Mouse (Mus musculus): ENCODE data around the gene C130074G19Rik.

Gene C130074G19Rik

DNA sequence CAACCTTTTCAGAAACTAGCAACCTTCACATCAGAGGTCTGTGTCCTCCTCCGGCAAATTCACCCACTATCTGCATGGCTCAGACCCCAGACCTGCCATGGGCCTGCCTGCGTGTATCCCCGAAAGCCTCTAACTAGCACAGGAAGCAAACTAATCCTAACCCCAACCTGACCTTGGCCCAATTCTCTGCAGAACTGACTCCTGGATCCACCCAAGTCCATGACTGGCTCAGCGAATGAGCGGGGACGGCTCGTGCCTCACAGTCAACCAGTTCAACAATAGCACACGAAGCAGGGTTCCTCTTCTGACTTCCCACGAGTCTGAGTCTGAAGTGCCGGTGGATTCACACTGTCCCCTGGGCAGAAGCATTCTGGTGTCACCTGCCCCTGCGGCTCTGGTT, 9.1 kb downstream of the C130074G19Rik start:
- no peak for DNase-seq (ENCODE audit: low read depth, low spot score)

DNA sequence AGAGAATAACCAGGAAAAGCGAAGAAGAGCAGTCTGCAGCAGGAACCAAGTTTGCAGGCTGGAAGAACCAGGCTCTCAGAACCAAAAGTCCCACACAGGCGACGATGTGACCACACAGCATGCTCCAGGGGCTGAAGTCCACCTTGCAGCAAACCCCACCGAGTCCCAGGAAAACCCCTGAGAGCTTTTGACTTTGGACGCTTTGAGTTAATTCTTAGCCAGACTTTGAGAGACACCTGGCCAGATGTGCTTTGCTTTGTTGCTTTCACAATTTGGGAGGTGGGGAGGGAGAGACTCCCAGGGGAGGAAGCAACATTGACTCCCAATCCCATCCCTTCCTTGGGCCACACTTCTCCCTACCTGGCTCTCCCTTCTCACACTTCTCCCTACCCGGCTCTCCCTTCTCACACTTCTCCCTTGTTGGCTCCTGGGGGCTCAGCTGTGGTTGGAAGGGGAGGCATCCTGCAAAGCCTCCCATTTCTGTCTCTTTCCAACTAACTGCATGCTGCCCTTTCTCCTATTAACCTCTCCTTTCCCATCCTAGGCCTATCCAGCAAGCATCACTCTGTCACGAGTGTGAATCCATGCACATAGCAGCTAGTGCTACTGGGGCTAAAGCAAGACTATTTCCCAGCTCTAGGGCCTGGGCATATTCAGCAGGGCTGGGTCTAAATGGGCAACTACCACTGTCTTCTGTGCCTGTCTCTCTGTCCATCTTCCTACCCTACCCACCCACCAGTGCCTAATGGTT, 10.8 kb downstream of the C130074G19Rik start:
- no peak for DNase-seq (ENCODE audit: low read depth, low spot score)

DNA sequence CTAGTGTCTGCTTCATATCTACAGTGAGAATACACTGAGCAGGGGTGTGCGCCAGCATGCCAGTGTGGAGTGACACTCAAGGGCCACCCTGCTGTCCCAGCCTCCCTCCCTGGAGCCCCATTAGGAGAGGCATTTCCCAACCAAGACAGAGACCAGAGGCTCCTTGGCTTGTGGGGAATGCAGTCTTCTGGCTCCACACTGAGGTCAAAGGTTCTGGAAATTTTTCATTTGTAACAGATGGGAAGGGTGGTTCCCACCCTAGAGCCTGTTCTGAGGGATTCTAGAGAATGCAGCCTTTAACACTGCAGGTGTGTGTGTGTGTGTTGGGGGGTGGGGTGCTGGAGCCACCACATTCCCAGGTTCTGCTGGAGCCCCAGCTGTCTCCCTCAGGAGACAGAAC, 11.5 kb downstream of the C130074G19Rik start:
- no peak for DNase-seq (ENCODE audit: low read depth, low spot score)

DNA sequence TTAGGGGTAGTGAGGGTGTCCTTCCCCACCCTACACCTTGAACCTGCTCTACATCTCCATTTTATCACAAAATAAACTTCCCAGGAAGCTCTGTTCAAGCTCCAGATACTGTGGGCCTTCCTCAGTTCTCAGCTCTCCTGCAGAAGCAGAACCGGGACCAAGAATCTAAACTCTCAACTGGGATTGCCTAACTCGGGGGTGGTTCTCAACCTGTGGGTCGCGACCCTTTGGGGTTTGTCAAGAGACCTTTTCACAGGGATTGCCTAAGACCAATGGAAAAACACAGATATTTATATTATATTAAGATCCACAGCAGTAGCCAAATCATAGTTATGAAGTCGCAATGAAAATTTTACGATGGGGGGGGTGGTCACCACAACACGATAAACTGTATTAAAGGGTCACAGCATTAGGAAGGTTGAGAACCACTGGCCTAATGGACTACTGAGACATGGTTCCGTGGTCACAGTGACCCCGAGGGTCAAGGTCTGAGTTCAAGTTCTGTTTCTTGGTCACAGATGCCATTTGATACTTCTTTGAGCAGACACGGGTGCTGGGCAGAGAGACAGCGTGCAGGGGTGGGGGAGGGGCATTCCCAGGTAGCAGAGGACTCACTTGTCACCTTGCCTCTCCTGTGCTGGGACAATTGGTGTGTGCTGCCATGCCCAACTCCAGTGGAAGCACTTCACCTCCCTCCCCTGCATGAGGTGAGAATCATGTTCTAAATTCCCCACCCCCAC, 12.2 kb downstream of the C130074G19Rik start:
- DNase-seq (ENCODE audit: low read depth, low spot score): no peak

DNA sequence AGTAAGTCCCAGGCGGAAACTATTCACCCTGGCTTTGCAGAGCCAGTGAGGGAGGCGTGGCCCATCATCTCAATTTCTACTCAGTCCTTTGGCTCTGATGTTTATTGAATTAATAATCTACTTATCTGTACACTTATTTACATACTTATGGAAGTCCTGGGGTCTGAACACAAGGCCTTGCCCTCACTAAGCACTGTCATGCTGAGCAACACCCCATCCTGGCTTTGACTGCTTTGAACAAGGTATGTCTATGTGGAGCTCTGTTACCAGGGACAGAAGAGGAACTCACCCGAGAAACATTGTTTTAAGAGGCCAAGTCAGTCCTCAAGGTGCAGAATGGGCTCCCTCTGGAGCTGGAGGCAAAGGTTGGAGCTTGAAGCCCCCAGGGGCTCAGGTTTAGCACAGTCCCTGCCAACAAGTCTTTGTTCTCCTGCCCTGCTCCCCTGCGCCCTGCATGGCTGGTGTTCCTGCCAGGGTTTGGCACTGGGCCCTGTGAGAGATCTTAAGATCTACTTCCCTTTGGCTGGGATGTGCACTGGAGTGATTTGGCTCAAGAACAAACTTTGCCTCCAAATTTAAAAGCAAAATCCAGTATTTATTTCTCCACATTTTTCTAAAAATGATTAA, 13.0 kb downstream of the C130074G19Rik start:
- no peak for DNase-seq (ENCODE audit: low read depth, low spot score)

DNA sequence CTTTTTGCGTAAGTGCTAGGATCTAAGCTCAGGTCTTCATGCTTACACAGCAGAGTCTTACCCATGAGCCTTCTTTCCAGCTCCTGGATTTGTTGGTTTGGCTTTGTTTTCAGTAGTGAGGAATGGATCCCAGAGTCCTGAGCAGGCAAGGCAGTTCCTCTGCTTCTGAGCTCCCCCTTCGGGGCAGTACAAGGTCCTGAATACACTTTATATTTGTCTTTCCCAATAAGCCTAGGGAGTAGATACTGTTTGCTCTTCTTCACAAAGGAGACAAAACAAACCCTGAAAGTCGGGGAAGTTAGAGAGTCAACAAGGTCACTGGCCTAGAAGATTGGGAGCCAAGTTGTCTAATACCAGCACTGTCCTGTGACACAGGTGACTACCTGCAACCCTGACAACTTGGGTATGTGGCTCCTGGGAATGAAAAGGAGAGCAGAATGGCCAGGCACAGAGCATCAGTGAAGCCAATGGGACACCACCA, 15.3 kb downstream of the C130074G19Rik start:
- DNase-seq (ENCODE audit: low read depth, low spot score): no peak

DNA sequence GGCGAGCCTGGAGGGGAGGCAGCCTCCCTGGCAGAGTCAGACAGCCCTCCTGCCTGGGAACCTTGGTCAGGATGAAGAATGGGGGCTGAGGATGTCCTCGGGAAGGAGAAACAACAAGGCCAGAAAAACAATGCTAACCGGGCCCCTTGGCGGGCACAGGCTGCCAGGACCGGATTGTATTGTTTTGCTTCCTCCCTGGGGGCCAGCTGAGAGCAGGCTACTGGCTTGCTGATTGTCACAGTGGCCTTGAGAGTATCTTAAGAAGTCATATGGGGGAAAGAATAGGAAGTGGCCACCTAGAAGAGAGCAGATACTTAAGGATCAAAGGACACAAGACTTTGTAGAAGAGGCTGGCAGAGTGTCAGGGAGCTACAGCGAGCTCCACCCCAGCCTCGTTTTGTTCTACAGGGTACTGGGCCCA, 18.6 kb downstream of the C130074G19Rik start:
- DNase-seq (ENCODE audit: low read depth, low spot score): no peak

DNA sequence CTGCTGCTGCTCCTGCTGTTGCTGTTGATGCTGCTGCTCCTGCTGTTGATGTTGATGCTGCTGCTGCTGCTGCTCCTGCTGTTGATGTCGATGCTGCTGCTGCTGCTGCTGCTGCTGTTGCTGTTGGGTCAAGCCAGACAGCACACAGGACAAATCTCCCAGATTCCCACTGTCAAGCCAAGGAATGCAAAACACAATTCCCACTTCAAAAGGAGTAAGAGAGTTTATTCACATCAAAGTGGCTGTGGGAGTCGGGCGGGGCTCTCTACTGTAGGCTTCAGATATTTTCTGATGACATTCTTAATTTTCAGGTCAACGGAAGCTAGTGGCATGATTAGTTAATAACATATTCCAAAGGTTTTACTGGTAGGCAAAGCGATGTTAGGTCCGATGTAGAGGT, 20.4 kb downstream of the C130074G19Rik start:
- no peak for DNase-seq (ENCODE audit: low read depth, low spot score)

DNA sequence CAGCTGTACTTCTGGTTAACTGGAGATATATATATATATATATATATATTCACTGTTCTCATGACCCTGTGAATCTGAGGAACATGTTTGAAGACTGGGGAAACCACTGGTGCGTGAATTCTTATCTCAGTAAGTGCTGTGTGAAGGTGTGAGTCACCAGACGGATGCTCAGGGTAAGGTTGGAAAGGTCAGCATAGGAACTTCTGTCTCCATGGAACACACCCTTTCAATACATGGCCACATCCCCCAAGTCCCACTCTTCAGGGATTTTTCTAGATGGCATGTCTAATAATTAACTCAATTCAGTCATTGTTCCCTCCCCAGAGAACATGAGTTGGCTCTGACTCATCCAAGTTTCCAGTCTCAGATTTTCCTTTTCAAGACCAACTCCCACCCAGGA, 21.5 kb downstream of the C130074G19Rik start:
- no peak for DNase-seq (ENCODE audit: low read depth, low spot score)

DNA sequence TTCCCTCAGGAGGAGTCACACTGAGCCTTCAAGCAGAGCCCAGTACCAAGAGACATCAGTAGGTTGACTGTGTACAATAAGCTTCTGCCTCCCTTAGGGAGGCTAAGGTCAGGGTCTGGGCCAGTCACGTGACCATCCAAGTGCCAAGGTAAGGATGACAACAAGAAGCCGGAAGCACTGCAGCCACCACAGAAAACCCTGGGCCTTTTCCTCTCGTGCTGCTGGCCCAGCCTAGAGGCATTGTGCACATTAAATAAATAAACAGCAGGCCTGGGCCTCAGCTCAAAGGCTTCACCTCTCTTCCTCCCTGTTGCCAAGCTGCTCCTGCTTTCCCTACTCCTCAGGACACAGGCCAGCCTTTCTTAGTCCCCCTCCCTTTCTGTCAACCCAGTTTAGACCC, 22.7 kb downstream of the C130074G19Rik start:
- DNase-seq (ENCODE audit: low read depth, low spot score): no peak

DNA sequence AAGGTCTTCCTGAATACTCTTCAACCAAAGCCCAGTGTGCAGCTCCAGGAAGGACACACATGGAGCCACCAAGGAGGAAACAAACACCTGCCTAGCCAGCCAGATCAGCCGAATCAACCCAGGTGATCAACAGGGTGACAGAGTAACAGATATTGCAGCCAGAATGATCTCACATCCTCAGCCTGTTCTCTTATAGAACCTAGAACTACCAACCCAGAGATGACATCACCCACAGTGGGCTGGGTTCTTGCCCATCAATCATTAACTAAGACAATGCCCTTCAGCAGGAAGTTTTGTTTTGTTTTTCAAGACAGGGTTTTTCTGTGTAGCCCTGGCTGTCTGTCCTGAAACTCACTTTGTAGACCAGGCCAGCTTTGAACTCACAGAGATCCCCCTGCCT, 24.8 kb downstream of the C130074G19Rik start:
- DNase-seq (ENCODE audit: low read depth, low spot score): no peak

DNA sequence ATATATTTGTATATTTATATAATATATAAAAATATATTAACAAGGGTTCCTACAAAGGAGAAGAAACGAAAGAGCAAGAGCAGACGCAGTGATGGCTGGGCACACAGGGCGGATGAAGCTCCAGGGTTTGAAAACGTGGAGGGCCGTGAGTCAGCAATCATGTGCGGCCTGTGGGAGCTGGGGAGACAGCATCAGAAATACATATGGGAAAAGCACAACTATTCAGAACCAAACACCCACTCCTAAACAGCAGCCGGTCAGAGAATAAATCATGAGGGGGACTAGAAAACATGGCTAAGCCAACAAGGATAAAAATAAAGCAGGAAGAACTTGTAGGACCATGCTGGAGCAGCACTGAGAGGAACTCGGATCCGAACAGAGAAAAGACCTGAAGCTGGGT, 25.8 kb downstream of the C130074G19Rik start:
- DNase-seq (ENCODE audit: low read depth, low spot score): no peak

DNA sequence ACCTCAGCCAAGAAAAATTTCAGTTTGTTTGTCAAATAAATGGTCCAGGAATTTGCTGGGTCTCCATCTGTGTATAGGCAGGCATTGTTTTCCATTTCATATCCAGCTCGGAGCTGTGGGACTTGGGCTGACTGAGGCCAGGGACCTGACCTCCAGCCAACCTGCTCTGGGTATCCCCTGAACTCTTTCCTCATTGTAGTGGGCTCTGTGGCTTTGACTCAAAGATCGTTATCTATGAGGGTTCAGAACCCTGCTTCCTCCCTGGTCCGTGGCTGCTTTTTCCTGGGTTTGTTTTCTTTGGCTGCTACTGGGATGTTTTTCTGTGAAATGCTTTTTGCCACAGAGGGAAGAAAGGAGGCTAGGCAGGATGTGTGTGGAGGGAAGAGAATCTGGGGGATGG, 29.1 kb downstream of the C130074G19Rik start:
- peak; percentile 15 for DNase-seq (ENCODE audit: low read depth, low spot score)

DNA sequence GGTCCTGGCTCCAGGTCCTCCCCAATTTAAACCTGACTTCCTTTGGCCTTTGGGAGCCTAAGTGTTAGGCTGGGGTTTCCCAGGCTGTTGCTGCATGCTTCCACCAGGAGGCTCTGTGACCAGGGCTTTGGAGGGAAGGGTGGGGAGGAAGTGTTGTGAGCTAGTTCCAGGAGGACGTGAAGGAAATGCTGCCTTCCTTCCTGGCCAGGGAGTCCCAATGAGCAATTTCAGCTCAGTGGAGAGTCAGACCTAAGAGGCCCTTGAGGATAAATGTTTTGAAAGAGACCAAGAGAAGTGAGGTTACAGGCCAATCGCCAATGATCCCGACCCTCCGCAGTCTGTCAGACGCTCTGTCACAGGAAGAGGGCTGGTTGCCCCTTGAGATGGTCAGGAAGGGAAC, 29.7 kb downstream of the C130074G19Rik start:
- DNase-seq (ENCODE audit: low read depth, low spot score): peak; percentile 46

DNA sequence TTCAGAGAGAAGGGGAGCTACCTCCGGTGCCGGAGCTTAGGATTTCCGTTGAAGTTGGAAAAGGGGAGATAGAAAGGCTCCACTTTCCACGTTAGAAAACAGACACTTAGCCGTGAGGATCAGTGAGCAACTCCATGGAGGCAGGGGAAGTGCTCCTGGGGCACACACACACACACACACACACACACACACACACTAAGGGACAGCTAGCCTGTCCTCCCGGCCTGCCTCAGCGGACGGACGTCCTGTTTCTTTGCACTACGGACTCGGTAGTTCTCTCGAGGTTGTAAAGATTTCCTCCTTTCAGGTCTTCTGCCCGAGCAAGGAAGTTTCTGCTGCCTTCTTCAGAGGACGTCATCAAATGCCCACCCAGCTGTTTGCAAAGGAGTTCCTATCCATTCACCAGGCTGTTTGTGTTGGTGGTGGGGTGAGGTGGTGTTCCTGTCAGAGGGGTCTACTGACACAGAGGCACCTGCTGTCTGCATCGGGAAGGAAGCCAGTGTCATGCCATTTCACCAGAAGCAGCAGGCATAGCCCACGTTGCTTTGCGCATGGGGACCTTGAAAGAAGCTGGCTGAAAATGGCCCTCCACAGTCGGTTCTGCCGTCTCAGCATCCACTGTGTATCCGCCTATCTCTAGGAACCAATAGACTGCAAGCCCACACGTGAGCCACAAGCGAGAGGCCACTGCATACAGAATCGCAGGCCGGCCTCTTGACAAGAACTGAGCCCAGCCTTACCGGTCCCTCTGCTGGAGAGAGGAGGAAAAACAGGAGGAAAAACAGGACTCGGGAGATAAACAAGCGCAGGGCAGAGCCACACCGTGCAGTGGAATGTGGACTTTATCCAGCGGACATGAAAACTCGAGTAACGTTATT, 31.0 kb downstream of the C130074G19Rik start:
- peak; percentile 78 for DNase-seq (ENCODE audit: low read depth, low spot score)

DNA sequence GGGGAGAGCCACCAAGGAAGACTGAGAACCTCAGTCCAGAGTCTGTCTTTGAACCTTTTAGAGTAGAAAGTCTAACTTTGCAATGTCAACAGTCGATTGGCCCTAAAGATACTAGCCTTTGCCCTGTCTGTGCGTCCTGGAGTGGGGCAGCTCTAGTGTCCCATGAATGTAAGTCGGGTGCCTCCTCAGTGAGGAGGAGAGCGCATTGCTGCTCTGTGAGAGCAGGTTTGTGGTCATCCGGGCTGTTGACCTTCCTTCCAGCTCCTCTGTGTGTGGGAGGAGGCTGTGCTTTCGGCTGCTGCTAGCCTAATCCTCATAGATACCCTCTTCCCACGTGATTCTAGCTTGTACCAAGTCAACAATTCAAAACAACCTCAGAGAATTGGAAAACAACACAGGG, 31.9 kb downstream of the C130074G19Rik start:
- no peak for DNase-seq (ENCODE audit: low read depth, low spot score)

DNA sequence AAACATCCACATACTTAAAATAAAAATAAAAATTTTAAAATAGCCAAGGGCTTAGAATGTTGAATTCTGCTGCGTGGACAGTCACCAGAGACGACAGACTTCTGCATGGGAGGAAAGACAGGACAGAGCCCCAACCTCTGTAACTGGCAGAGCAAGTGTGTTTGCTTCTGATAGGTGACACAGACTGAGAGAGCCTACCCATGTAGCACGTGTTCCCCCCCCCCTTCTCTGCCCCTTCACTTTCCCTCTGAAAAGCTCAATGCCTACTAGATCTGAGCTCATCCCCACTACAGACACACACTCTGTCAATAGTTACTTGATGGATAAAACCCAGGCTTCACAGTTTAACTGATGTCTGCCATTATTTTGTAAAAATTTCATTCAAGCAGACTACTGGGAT, 36.0 kb downstream of the C130074G19Rik start:
- DNase-seq (ENCODE audit: low read depth, low spot score): no peak

DNA sequence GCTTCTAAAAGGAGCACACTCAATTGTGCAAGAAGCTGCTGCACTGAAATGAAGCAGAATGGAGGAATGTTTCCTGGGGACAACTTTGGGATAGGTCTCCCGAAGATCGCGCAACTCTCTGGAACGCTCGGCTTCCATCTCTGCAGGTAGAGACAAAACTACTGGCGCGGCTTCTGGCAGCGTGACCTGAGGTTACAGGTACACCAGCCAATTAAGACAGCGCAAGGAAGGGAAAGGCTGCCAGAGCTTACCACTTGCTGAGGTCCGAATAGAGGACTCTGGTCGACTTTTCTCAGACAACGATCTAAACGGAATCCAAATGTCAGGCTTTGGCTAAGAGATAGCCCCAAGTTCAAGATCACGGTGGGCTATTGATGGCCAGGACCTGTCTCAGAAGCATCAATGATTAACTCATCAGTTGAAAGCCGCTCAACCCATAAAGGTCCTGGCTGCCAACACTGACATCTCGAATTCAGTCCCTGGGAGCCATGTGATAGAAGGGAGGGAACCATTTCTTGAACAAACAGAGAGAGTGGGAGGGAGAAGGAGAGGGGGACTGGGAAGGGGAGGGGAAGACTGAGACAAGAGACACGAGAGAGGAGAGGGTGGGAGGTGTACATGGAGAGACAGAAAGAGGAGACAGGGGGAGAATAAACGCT, 36.8 kb downstream of the C130074G19Rik start, which contains the start of gene Marc2:
Gene Marc2 (minus strand): TSS at position 360 of the 659 bp plus-strand sequence.
- DNase-seq (ENCODE audit: low read depth, low spot score): no peak

DNA sequence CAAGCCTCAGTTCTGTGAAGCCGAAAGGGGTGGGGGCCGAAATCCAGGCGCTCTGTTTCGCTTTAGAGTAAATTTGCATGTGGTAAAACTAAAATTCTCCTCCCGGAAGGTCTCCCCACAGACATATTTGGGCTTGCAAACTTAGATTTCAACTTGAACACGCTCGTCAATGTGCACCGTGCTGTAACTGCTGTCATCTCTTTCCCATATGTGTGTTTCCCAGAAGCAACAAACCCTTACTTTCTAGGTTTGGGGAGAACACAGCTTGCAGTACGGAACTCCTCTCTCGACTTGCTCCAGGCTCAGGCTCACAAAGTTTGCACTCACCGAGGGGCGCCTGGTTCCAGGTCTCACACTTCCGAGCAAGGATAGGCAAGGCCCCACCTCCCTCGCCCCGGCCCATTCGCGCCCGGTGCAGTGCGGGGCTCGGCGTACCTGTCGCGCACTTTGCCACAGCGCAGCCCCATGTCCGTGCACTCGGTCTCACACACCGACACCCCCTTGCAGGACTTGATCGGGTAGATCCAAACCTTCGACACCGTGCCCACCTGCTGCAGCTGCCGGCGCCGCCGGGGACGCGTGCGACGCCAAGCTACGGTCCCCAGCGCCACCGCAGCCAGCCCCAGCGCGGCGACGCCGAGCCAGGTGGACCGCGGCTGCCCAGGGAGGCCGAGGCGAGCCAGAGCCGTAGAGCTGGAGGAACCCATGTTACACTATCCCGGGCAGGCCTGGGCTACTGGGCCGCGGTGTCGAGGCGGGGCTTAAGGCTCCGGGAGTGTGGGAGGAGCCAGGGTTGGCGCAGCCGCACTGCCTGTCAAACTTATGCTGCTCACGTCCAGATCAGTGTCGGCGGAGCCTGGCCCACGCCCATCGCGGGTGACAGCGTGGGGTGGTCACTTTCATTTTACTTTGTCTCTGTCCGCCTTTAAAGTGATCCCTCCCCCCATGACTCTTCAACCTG, 37.6 kb downstream of the C130074G19Rik start:
- DNase-seq (ENCODE audit: low read depth, low spot score): peak; percentile 92

Measured in CD4-positive, CD25-positive, alpha-beta regulatory T cell, adult 2 months (primary cell).